Mouse (Mus musculus) hindbrain, embryonic 15.5 days (tissue): ENCODE results near the gene Mmp27. TPM values are rescaled to one million over a fixed set of nuclear protein-coding genes. Genes with fewer than 3 reads are reported as not detected.

Source experiments
- ATAC-seq: fragments of 200-750 bp; cut with Nextera tagmentation; 2 replicates; pipeline ENCODE4 v1.8.0; 2017; ENCODE audit warnings: low read depth, moderate number of reproducible peaks, moderate TSS enrichment; ENCODE audit not compliant: low FRiP score
- H3K27ac ChIP-seq: fragments of 300-500 bp; sonication (generic); replicated peaks from 2 replicates; pipeline ENCODE4 v1.5.1; 2015; ENCODE audit warnings: mild to moderate bottlenecking, inconsistent platforms
- H3K27me3 ChIP-seq: fragments of 300-500 bp; sonication (generic); 2 replicates; pipeline ENCODE4 v1.6.1; 2015; ENCODE audit warnings: control low read depth, inconsistent platforms
- H3K36me3 ChIP-seq: fragments of 300-500 bp; sonication (generic); 2 replicates; pipeline ENCODE4 v1.6.1; 2015; ENCODE audit warnings: control low read depth, inconsistent platforms
- H3K4me1 ChIP-seq: fragments of 300-500 bp; sonication (generic); replicated peaks from 2 replicates; pipeline ENCODE4 v1.6.1; 2015; ENCODE audit warnings: control low read depth, inconsistent platforms
- H3K4me2 ChIP-seq: fragments of 300-500 bp; sonication (generic); 2 replicates; pipeline ENCODE4 v1.6.1; 2015; ENCODE audit warnings: moderate library complexity, mild to moderate bottlenecking, inconsistent platforms
- H3K4me3 ChIP-seq: fragments of 300-500 bp; sonication (generic); 2 replicates; pipeline ENCODE4 v1.5.1; 2015; ENCODE audit warnings: mild to moderate bottlenecking, inconsistent platforms
- H3K9ac ChIP-seq: fragments of 300-500 bp; sonication (generic); 2 replicates; pipeline ENCODE4 v1.6.1; 2015; ENCODE audit warnings: inconsistent platforms
- H3K9me3 ChIP-seq: fragments of 300-500 bp; sonication (generic); 2 replicates; pipeline ENCODE4 v1.6.1; 2016; ENCODE audit warnings: control low read depth, inconsistent platforms
- WGBS: fragments of 180-500 bp; shearing (Covaris S2); methylation state at CpG from one replicate; pipeline ENCODE4 v1.1.7; 2015; 5-methylcytosine and 5-hydroxymethylcytosine counted together
- polyA plus RNA-seq: library from polyadenylated mRNA; unstranded; fragments of >200 nt; fragmentation: Nextera tagmentation; extraction: Ambion mirVana; gene quantifications from 2 replicates; pipeline ENCODE4 v1.2.1, GENCODE M21; 2015

Mmp27 gene
- polyA plus RNA-seq, 1 experiment from 2014 or later, result not detected

DNA sequence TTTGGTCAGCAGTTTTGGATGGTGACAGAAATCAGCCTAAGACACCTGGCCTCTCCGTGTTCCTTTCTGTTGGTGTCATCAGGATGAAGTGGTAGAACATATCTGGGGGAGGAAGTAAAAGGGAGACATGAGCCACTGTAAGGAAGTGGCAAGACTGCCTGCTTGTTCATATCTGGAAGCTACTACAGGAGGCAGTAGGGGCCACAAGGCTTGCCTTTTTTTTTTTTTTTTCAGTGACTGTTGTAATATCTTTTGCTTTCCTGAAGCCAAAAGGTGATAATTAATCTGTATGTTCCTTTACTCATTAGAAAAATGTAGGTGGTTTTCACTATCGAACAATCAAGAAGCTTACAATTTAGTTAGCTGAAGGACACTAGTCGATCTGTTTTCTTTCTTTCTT, 51.4 kb downstream of the Mmp27 start:
- H3K27me3 ChIP-seq, result no peaks in the 10 kb centered on the region
- H3K27ac ChIP-seq, result no peak overlapping the region
- H3K9ac ChIP-seq, result no peak overlapping the region
- no peak overlapping the region for H3K4me3 ChIP-seq
- no peak overlapping the region for H3K4me2 ChIP-seq
- 80% methylated on average over 3 of the region's 3 CpGs for WGBS
- H3K36me3 ChIP-seq, result no peaks in the 10 kb centered on the region
- no peak for ATAC-seq
- no peaks in the 10 kb centered on the region for H3K4me1 ChIP-seq
- H3K9me3 ChIP-seq, result no peaks in the 10 kb centered on the region

DNA sequence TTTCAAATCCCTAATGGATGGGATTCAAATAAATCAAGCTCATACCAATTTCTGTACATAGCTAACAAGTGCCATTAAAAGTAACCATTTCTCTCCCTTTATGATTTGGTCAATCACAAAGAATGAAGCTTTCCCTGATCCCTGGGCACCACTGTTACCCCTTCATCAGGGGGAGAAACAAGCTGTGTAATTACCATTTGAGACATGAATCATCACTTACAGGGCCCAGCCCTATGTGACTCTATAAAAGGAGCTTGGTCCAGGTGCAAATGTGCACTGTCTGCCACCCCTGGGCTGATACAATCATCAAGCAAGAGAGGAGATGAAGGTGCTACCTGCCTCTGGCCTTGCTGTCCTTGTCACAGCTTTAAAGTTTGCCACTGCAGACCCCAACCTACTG, 56.7 kb downstream of the Mmp27 start, which contains the start of gene Mmp20:
TSS of gene Mmp20 (plus strand) at position 301 of the 400 bp plus-strand sequence.
- ATAC-seq, result no peak
- no peak within 1 kb of the TSS for H3K4me3 ChIP-seq
- no peaks in the 10 kb centered on the region for H3K27me3 ChIP-seq
- no peak within 1 kb of the TSS for H3K9ac ChIP-seq
- no peaks in the 10 kb centered on the region for H3K36me3 ChIP-seq
- no peaks in the 10 kb centered on the region for H3K9me3 ChIP-seq
- no peaks in the 10 kb centered on the region for H3K4me1 ChIP-seq
- no peak within 1 kb of the TSS for H3K27ac ChIP-seq
- no peak within 1 kb of the TSS for H3K4me2 ChIP-seq

Other genes with a start within 250 kb of the Mmp27 start
- gene Mmp12, start 227.0 kb upstream of the Mmp27 start, polyA plus RNA-seq, result not detected in 2 replicates
- not detected in 2 replicates for gene Mmp1b, start 183.3 kb upstream of the Mmp27 start, polyA plus RNA-seq
- gene Mmp3, start 125.6 kb upstream of the Mmp27 start, polyA plus RNA-seq, result not detected in 2 replicates
- gene Mmp10, start 69.0 kb upstream of the Mmp27 start, polyA plus RNA-seq, result not detected in 2 replicates
- 0.22 and 0.26 TPM in 2 replicates for gene Mmp8, start 12.9 kb upstream of the Mmp27 start, polyA plus RNA-seq
- gene Mmp20, start 56.8 kb downstream of the Mmp27 start, polyA plus RNA-seq, result not detected in 2 replicates
- gene Mmp7, start 120.7 kb downstream of the Mmp27 start, polyA plus RNA-seq, result not detected in 2 replicates
- 22.7 and 23.7 TPM in 2 replicates for gene Tmem123, start 192.6 kb downstream of the Mmp27 start, polyA plus RNA-seq